Mouse (Mus musculus) Patski (cell line): ENCODE measurements around the gene Luc7l2. TPM values are rescaled to one million over a fixed set of nuclear protein-coding genes. Genes with fewer than 3 reads are reported as not detected.
A peak's percentile ranks its signal among the peaks of the same experiment; 100 is the strongest.

Experiments
- ATAC-seq: fragments of 100-300 bp; one replicate; pipeline ENCODE4 v1.8.0; 2021
- CTCF ChIA-PET: fragments of 350-600 bp; sonication (Branson Sonifier 250); formaldehyde crosslinking; loops from one replicate; lab custom pipeline; 2022; ENCODE audit warnings: inconsistent platforms; lab: Charles Lee
- POLR2A ChIA-PET: fragments of 350-600 bp; sonication (Branson Sonifier 250); formaldehyde crosslinking; loops from one replicate; lab custom pipeline; 2022; ENCODE audit warnings: antibody characterized with exemption, inconsistent platforms; lab: Charles Lee
- DNase-seq: peaks from one replicate; pipeline ENCODE4 v3.0.0-alpha.2; 2011; ENCODE audit warnings: low read depth, low spot score
- H3K27me3 ChIP-seq: fragments of 371-371 bp; one replicate; pipeline ENCODE4 v1.5.1; 2021
- CTCF ChIP-seq: fragments of 100-300 bp; IDR thresholded peaks from one replicate; pipeline ENCODE4 v1.5.1; 2021
- in situ Hi-C: fragments of 300-500 bp; cut with MboI; formaldehyde crosslinking; loops from 3 replicates; pipeline ENCODE4 v1.11.1; 2018; ENCODE audit warnings: low pct_unique_long_range_greater_than_20kb, mixed read lengths
- polyA plus RNA-seq: library from polyadenylated mRNA; unstranded; gene quantifications from one replicate; pipeline ENCODE4 v1.2.3, GENCODE M21; 2021

Gene Luc7l2
- polyA plus RNA-seq: 117 TPM

DNA sequence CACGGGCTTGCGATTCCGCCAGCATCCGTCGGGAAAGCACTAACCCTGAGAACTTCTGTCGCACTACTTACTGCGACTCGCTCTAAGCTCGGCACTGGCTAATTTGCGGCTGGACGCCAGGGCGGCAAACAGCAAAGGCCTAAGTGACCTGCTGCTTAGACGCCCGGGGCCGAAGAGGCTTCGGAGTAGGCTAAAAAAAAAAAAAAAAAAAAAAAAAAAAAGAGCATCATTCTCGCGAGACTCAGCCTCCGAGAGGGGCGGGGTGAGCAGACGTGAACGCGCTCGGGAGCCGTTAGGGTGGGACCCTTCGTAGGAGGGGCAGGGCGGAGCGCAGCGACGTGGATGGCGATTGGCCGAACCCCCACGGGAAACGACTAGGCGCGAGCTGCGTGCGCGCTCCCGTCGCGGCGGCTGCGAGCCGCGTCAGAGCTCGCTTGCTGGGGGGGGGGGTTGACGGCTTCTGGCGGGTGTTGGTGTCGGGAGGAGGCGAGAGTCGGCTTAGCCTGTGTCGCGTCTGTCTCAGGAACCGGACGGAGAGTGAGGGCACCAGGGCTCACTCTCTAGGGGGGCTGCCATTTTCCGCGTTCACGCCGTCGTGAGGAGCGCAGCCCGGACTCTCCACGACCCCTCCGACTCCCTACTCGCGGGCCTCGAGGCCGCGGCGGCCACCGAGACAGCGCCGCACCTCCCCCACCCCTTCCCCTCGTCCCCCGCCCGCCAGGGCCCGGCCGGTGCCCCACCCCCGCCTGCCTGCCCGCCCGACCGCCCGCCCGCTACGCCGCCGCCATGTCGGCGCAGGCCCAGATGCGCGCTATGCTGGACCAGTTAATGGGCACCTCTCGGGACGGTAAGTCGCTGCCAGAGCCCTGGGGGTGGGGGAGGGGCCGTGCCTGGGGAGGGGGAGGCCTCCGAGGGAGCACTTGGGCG, at the start of gene Luc7l2:
Luc7l2 (plus strand) TSS at position 273 of the 927 bp plus-strand sequence.
- no peak for TF ChIP-seq CTCF
- DNase-seq: peak; percentile 96
- ATAC-seq: peak; percentile 83
- ChIA-PET CTCF (interaction anchor here (1.4 to 3.3 kb wide), 2 partner anchors 17 to 21 kb away, joined by 3 to 21 read pairs; partner anchors contain the start of gene Fmc1), POLR2A (interaction anchor here (0.6 to 1.6 kb wide), 3 partner anchors 17 to 245 kb away, joined by 3 to 24 read pairs (median 6); partner anchors contain the start of gene Fmc1)
- in situ Hi-C loops: no loop called here
- no peaks in the 10 kb centered on the region for H3K27me3 ChIP-seq

DNA sequence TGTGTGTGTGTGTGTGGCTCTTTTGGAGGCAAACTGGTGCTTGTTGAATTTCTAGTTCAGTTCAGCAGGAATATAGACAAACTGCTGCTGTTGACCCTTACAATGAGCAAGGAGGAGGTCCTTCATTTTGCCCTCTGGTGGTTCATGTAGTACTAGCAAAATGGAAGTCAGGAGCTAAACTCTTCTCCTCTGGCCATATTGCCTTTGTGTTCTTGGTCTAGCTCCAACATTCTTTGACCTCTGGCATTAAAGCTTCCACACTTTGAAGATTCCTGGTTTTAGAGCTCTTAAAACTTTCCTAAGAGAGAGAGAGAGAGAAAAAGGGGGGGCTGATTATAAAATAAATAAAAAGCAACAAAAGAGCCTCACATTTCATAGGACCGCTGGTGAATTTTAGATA, 39.0 kb upstream of the Luc7l2 start:
- no peaks in the 10 kb centered on the region for H3K27me3 ChIP-seq
- CTCF ChIA-PET: interaction anchor here (0.9 to 5.8 kb wide), 2 partner anchors 12 to 19 kb away, joined by 3 to 34 read pairs; partner anchors contain the start of gene Fmc1
- no peak for ATAC-seq
- POLR2A ChIA-PET: interaction anchor here (0.7 kb wide), 1 partner anchor 13 kb away, joined by 6 read pairs; no protein-coding TSS in a partner anchor
- in situ Hi-C loops: no loop called here
- DNase-seq: no peak
- TF ChIP-seq CTCF: no peak

DNA sequence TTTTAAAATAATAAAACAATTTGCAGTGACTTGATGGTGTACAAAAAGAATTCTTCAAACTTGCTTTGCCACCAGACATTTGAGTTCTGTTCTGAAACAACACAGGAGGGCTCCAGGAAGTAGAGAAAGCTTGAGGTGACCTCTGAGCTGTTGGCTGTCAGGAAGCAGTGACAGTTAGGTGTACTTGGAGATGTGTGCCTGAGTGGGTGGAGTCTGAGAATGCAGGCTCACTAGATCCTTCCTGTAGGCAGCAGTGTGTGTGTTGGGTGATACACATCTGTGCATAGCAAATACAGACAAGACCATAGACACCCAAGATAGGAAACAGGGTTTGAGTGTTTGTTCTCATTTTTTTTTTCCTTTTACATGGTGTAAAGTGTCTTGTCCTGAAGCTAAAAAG, 38.3 kb upstream of the Luc7l2 start:
- in situ Hi-C loops: no loop called here
- no peaks in the 10 kb centered on the region for H3K27me3 ChIP-seq
- no peak for ATAC-seq
- ChIA-PET CTCF (interaction anchor here (1.5 to 5.8 kb wide), 3 partner anchors 17 to 20 kb away, joined by 4 to 34 read pairs (median 12); partner anchors contain the start of gene Fmc1), POLR2A (no interaction called here)
- TF ChIP-seq CTCF: no peak
- no peak for DNase-seq

DNA sequence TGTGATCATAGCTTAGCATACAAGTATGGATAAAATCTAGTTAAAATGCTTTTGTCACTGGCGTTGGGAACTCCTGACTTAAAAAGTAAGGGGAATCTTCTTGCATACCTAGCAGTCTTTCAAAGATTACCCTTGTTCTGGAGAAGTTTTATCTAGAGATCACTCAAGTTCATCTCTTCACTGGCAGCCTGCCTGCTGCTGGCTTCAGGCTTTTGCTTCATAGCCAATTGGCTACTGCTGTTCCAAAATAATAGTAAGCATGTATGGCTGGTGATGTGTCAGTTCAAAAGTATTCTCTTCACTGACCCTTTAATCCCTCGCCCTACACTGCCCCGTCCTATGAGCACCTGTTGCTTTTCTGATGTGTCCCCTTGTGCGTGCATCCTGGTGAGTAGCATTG, 35.9 kb upstream of the Luc7l2 start:
- no peak for ATAC-seq
- in situ Hi-C loops: no loop called here
- DNase-seq: no peak
- ChIA-PET POLR2A (no interaction called here), CTCF (interaction anchor here (2.5 kb wide), 1 partner anchor 23 kb away, joined by 12 read pairs; no protein-coding TSS in a partner anchor)
- TF ChIP-seq CTCF: no peak
- H3K27me3 ChIP-seq: no peaks in the 10 kb centered on the region

DNA sequence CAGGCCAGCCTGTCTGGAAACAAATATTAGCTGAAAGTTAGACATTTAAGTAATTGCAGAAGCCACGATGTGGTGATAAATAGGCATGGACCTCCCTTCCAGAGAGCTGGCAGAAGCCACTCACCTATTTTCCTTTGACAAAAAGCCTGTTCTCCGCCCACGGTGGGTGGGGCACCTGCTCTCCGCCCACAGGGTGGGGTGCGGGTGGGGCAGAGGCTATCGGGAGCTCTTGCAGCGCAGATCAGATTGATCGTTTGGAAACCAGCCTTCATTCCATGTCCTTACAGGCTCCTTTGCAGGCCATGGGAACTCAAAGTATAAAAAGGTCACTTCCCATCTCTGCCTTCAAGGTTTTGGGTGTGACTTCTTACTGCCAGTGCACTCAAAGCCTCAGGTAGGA, 27.3 kb upstream of the Luc7l2 start:
- TF ChIP-seq CTCF: no peak
- ChIA-PET CTCF (interaction anchor here (0.7 kb wide), 1 partner anchor 42 kb away, joined by 3 read pairs; no protein-coding TSS in a partner anchor), POLR2A (no interaction called here)
- H3K27me3 ChIP-seq: no peaks in the 10 kb centered on the region
- in situ Hi-C loops: no loop called here
- no peak for ATAC-seq
- no peak for DNase-seq

DNA sequence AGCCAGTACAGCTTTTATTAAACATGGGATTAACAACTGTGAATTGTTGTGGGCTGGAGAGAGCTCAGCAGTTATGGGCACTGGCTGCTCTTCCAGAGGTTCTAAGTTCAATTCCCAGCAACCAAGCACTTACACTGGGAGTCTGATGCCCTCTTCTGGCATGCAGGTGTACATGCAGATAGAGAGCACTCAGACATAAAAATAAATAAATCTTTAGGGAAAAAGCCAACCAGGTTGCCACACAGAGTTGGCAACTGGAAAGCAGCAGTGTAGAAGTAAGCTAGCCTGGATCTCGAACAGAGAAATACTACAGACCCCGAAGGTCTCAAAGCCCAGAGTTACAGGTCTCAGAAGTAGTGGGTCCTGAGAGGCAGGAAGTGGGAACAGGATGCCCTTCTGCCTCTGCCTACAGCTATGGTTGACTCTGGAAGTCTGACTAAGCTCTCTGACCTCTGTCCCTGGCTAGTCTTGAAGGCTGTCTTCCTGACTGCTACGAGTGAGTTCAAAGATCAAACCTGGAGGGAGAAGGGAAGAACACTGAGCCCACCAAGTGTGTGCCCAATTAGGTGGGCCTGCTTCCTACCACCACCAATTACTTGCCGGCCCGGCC, 19.8 kb upstream of the Luc7l2 start:
- DNase-seq: no peak
- no peak for TF ChIP-seq CTCF
- in situ Hi-C loops: loop anchor here (5.0 kb wide), 1 partner anchor 144 kb away; no protein-coding TSS in a partner anchor
- H3K27me3 ChIP-seq: no peaks in the 10 kb centered on the region
- ChIA-PET CTCF (interaction anchor here (0.7 to 5.0 kb wide), 18 partner anchors 9 to 141 kb away, joined by 3 to 34 read pairs (median 4); partner anchors contain the start of gene Luc7l2), POLR2A (interaction anchor here (0.6 kb wide), 1 partner anchor 98 kb away, joined by 5 read pairs; no protein-coding TSS in a partner anchor)
- no peak for ATAC-seq

DNA sequence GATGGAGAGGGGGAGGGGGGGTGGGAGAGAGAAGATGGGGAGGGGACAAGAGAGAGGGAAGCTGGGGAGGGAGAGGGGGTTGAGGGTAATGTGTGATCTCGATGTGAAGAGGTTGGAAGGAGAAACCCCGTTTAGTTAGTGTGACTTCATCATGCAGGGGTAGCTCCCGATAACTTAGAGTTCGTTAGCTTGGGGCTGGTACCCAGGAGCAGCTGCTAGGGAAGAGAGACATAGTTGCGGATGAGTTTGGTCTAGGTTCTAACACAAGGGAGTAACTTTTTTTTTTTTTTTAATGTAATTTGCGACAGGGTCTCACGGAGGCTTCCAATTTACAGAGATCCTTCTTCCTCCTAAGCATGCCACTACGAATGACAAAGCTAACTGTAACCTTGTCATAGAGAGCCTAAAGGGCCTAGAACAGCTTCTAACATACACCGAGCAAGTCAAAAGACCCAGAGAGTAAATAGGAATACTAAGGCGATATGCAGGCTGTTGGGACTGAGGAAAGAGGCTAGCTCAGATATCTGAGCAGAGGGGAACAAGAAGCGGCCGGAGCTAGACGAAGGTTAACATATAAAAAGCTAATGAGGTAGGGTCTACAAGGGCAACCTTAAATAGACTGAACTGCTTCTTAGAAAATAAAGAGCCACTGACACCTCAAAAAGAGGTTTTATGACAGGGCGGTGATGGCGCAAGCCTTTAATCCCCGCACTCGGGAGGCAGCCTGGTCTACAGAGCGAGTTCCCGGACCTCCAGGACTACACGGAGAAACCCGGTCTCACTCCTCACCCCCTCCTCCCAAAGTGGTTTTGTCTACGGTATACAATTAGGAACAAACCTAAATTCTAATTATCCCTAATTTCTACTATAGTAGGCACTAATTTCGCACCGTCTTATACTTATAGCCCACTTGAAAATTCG, 18.4 kb upstream of the Luc7l2 start:
- POLR2A ChIA-PET: interaction anchor here (0.6 to 3.2 kb wide), 2 partner anchors 18 to 19 kb away, joined by 3 to 24 read pairs; partner anchors contain the start of gene Luc7l2
- in situ Hi-C loops: loop anchor here (5.0 kb wide), 1 partner anchor 145 kb away; no protein-coding TSS in a partner anchor
- DNase-seq: no peak
- ATAC-seq: peak; percentile 14
- CTCF ChIA-PET: interaction anchor here (0.7 to 5.0 kb wide), 6 partner anchors 17 to 434 kb away, joined by 3 to 34 read pairs (median 3); partner anchors contain the start of gene Luc7l2
- H3K27me3 ChIP-seq: no peaks in the 10 kb centered on the region
- no peak for TF ChIP-seq CTCF

DNA sequence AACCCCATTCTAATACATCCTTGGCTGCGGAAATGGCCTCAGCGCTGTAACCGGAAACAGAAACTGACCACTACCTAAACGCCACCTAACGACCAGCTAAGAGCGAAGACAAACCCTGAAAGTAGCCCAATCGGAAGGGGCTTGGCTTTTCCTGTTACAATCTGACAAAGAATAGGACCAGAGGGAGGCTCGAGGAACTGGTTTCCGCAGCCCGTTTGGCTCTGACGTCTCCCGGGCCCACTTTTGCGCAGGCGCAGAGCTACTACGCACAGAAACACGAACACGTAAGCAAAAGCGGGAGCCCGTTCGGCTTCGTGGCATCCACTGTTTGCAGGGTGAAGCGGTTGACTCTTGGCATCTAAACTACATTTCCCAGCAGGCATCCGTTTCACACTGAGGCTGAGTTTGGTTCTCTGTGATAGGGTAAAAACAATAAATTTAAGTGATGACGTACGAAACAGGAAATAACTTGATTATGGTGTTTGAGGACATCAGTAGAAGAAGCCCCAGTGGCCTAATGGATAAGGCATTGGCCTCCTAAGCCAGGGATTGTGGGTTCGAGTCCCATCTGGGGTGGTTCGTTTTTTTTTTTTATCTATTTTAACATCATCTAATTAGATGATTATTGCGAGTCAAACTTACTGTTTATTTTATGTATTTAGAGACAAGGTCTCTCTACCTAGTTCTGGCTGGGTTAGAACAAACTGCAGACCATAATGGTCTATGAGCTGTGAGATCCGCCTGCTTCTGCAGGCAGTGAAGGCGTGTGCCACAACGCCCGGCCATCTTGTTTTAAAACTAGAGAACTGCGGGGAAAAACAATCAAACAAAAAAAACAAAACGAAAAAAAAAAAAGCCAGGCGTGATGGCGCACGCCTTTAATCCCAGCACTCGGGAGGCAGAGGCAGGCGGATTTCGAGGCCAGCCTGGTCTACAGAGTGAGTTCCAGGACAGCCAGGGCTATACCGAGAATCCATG, 17.4 kb upstream of the Luc7l2 start, which contains the start of gene Fmc1:
Fmc1 (plus strand) TSS at position 75 of the 978 bp plus-strand sequence.
- no peak for TF ChIP-seq CTCF
- in situ Hi-C loops: loop anchor here (5.0 kb wide), 1 partner anchor 146 kb away; no protein-coding TSS in a partner anchor
- CTCF ChIA-PET: interaction anchor here (0.7 to 5.0 kb wide), 7 partner anchors 16 to 433 kb away, joined by 3 to 34 read pairs (median 3); partner anchors contain the start of gene Luc7l2

More for the DNA sequence above, 17.4 kb upstream of the Luc7l2 start, which contains the start of gene Fmc1:
- POLR2A ChIA-PET: interaction anchor here (0.6 to 3.2 kb wide), 3 partner anchors 17 to 40 kb away, joined by 3 to 24 read pairs (median 3); partner anchors contain the start of gene Luc7l2
- peak; percentile 82 for ATAC-seq
- H3K27me3 ChIP-seq: no peaks in the 10 kb centered on the region
- peak; percentile 98 for DNase-seq
